22 mouse cellular contexts compared by ENCODE assay signal in the genomic region with DNA sequence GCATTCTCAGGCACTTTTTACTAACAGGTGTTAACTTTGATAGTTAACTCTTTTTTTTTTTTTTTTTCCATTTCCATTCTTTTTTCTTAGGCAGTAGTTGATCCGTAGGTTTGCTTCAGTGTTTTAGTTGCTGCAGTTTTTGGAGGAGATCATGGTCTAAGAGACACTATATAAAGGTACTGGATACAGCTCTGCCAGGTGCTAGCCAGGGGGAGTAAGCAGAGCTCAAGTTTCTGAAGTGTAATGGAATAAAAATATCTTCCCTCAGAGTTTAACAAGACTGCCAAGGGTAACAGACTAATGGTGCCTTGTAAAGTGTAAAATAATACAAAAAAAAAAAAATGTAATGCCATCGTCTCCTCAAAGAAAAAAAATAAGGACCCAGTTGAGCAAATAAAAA.
DNase-seq lines count a peak whose midpoint lies in the region; ATAC-seq and TF ChIP-seq lines count a peak whose summit lies in the region.
"Had no signal": no experiment of that assay in that cellular context is flagged by ENCODE, and none has a peak within 500 bp of the region (broad histone marks: within the 10 kb centered on the region; RNA-seq: fewer than 3 reads in every experiment).

No protein-coding gene starts in this region.

- no peak for ATAC-seq in kidney, embryonic 16.5 days (ENCODE audit: low FRiP score, low TSS enrichment)
- ATAC-seq: activated CD4-positive, CD25-positive, alpha-beta regulatory T cell, adult 4 months; CD4-positive, CD25-positive, alpha-beta regulatory T cell, adult 4 months; Patski had no signal

- intact Hi-C loops in gastrocnemius, adult 2 months (cut with DNase I): loop anchor here (1.0 kb wide), 1 partner anchor 31 kb away; no protein-coding TSS in a partner anchor
- intact Hi-C loops in gastrocnemius, postnatal 14 days (cut with DNase I; ENCODE audit: low total_unique reads): no loop called here
- intact Hi-C loops in heart, postnatal 14 days (cut with DNase I): no loop called here

- no peak overlapping the region for H3K4me2 ChIP-seq in kidney, embryonic 16.5 days (replicated peaks; ENCODE audit: low read depth, low read length)

- no peak overlapping the region for H3K4me3 ChIP-seq in gastrocnemius, adult 2 months
- H3K4me3 ChIP-seq in kidney, embryonic 16.5 days (ENCODE audit: low read length): no peak overlapping the region

- H3K36me3 ChIP-seq in kidney, embryonic 16.5 days (ENCODE audit: insufficient read depth, low read length): no peaks in the 10 kb centered on the region
- H3K36me3 ChIP-seq: G1E had no signal

- no peak for TF ChIP-seq CTCF in gastrocnemius, adult 2 months (IDR thresholded peaks at IDR 0.05)

- peak overlapping the region; percentile 87 for H3K27ac ChIP-seq in gastrocnemius, adult 2 months
- H3K27ac ChIP-seq in kidney, embryonic 16.5 days (ENCODE audit: low read length): no peak overlapping the region

- WGBS in kidney, embryonic 16.5 days: 76% methylated on average over 2 of the region's 2 CpGs

- peak; percentile 57 for DNase-seq in gastrocnemius, adult 18-20 months (ENCODE audit: low spot score)
- no peak for DNase-seq in gastrocnemius, postnatal 25 days
- peak; percentile 54 for DNase-seq in gastrocnemius, adult 2 months
- DNase-seq in gastrocnemius, postnatal 14 days: no peak
- peak; percentile 73 for DNase-seq in heart, adult 11 months
- DNase-seq in heart, postnatal 14 days: no peak
- peak; percentile 68 for DNase-seq in skeletal muscle tissue, adult 2 months (ENCODE audit: low read depth, low spot score)
- DNase-seq: adrenal gland, adult 2 months; adrenal gland, adult 8-10 months; adrenal gland, postnatal 10 days; adrenal gland, postnatal 14 days; adrenal gland, postnatal 25 days; adrenal gland, postnatal 36 days; B cell, adult 2 months; cerebellum, adult 11 months; cerebellum, adult 11-12 months had no signal

- no peaks in the 10 kb centered on the region for H3K27me3 ChIP-seq in kidney, embryonic 16.5 days (ENCODE audit: insufficient read depth, low read length)
- H3K27me3 ChIP-seq: CH12.LX, Patski had no signal

- no peaks in the 10 kb centered on the region for H3K9me3 ChIP-seq in kidney, embryonic 16.5 days (ENCODE audit: low read length)
- H3K9me3 ChIP-seq: G1E had no signal

- H3K9ac ChIP-seq in kidney, embryonic 16.5 days (replicated peaks; ENCODE audit: low read length): no peak overlapping the region

- H3K4me1 ChIP-seq in kidney, embryonic 16.5 days (ENCODE audit: insufficient read depth, low read length): peaks cover 8% of the 10 kb centered on the region

Comparison
In these comparisons a context has a peak if more than half of its experiments do, and no peak if none do; other contexts are left out.
1. DNase-seq: peak in gastrocnemius, adult 18-20 months (single experiment), gastrocnemius, adult 2 months (single experiment), heart, adult 11 months (single experiment) and skeletal muscle tissue, adult 2 months (single experiment); none in gastrocnemius, postnatal 25 days (single experiment), gastrocnemius, postnatal 14 days (single experiment) and heart, postnatal 14 days (0 of 2).